Mouse (Mus musculus) heart, postnatal 0 days (tissue): ENCODE data around the gene Gadd45a.

Source experiments
- CTCF ChIP-seq: IDR thresholded peaks from 2 replicates; pipeline ENCODE4 v1.5.1; 2016; ENCODE audit warnings: antibody characterized with exemption, control low read depth, low read depth
- EP300 ChIP-seq: IDR thresholded peaks from 2 replicates; pipeline ENCODE4 v1.6.1; 2016; ENCODE audit warnings: antibody characterized with exemption, low read depth

GRCm38 (mm10) chr6:67074868-67075267, 37.6 kb upstream of the Gadd45a start:
- no peak for TF ChIP-seq CTCF
- no peak for TF ChIP-seq EP300
